Mouse (Mus musculus) liver, adult (tissue): ENCODE data around the gene Zbtb16.

ENCODE experiments used
- GATA4 ChIP-seq: IDR thresholded peaks from 2 replicates; pipeline ENCODE4 v1.6.1; 2014; ENCODE audit warnings: mild to moderate bottlenecking, low read length; ENCODE audit not compliant: insufficient replicate concordance

Gene Zbtb16

GRCm38 (mm10) chr9:48653399-48654070, 182.5 kb downstream of the Zbtb16 start:
- no peak for TF ChIP-seq GATA4

DNA sequence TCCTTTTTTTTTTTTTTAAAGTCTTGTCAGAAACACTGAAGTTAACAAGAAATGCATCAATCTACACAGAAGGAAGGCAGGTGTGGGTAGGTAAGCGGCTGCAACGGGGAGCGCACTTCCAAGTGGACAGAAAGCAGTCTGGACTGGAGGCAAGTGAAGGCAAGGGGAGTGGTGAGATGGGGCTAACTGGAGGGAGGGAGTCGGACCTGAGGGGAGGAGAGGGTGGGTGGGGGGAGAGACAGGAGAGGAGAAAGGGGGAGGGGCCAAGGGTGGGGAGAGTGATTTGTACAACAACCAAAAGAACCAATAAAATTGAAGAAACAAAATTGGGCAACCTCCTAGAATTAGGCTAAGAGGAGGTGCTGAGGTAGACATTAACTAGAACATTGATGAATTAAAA, 184.0 kb downstream of the Zbtb16 start:
- TF ChIP-seq GATA4: no peak

DNA sequence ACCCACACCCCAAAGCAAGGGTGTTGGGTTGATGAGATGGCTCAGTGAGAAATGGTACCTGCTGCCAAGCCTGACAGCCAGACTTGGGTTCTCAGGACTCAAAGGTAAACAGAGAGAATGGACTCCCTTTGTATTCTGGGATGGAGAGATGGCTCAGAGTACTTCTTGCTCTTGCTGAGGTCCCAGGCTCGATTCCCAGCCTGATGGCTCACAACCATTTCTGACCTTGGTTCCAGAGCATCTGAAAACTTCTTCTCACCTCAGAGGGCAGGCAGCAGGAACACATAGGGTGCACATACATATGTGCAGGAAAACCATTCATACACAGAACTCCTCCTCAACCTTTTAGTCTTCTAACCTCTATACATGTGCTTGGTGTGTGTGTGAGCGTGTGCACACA, 185.2 kb downstream of the Zbtb16 start:
- no peak for TF ChIP-seq GATA4

- TF ChIP-seq GATA4: no peak
Observed at GRCm38 (mm10) chr9:48649851-48650685, 186.0 kb downstream of the Zbtb16 start.

GRCm38 (mm10) chr9:48649098-48649766, 186.8 kb downstream of the Zbtb16 start:
- TF ChIP-seq GATA4: no peak

DNA sequence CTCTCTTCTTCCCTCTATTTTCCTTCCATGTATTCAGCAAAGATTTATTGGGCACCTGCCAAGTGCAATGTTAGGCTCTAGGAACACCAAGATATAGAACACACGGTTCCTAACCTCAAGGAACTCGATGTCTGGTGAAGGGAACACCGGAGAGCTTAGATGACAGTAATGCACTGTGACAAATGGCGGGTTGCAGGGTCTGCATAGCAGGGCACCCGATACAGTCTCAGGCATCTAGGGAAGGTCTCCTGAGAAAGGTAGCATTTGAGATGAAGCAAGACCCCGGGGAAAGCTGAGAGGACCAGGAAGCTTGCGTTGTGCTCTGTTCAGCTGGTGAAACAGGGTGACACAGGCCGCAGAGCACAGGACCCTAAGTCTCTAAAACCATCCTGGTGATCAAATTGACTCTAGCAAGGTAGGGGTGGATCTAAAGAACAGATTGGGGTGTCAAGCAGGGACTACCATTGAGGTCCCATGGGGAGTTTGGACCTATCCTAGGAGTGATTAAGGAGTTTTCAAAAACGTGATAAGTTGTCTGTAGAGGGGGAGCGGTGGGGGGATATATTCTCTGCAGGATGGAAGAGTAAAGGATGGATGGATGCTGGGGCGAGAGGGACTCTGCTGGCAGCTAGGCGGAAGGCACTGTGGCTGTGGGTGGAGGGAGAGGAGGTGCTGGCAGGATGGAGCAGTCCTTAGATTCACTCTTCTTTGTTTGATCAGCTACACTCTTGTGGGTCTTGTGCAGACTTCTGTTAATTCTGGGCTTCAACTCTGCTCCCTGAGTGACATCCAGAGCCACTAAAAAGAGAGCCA, 187.5 kb downstream of the Zbtb16 start:
- no peak for TF ChIP-seq GATA4

DNA sequence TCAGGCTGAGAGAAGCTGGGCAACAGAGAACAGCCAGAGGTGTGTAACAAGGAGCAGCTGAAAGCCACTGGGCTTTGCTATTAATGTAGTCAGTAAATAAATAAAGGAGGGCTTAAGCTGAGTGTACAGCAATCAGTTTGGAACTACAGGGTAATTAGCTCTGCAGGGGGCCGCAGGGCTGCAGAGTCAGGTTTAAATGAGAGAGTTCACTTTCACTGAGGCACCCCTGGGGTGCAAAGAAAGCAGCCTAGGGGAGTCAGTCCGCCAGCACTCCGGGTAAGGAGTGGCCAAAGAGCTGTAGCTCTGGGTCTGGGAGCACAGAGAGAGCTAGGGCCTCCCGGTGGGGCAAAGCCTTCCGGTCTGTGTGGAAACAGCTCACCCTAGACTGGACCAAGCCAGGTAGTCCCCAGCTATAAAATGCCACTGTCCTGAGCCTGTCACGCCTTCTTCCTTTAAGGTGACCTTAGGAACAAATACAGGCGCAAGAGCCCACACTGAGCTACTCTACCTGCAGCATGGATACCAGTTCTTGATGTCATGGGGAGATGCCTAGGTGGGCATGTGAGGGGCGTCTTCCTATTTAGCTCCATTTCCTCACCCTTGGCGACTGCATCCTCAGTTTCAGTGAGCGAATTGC, 188.3 kb downstream of the Zbtb16 start:
- no peak for TF ChIP-seq GATA4

DNA sequence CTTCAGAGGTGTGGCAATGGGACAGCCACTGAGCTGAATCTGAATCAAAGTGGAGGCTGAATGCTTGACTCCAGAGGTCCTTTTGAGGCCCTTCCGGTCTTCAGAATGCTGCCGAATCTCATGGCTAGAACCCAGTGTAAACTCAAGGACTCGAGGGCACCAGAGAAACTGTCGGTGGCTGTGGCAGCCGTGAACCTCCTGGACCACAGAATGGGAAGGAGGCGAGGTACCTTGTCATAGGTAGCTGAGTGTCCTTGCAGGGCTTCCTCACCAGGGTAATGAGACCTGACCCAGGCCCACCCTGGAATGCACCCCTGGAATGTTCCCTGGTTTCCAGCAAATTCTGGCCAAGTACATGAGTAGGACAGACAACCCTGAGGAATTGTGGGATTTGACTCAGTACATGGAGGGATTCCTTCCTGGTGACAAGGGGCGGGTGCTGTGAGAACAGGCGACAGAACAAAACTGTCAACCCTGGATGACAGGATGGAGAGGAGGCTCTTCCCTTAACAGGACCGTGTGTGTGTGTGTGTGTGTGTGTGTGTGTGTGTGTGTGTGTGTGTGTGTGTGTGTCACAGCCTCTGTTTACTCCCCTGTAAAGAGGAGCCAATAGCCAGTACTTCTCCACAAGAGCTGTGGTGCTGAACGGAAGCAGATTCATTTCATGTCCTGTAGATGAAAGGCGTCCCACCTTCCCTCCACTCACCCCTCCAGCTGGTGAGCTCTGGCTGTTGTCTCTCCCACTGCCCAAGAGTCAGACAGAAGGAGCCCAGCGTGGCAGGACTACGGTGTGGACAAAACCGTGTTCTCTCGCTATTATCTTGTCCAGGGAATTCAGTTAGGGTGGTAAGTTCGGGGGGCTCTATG, 189.0 kb downstream of the Zbtb16 start:
- TF ChIP-seq GATA4: no peak

DNA sequence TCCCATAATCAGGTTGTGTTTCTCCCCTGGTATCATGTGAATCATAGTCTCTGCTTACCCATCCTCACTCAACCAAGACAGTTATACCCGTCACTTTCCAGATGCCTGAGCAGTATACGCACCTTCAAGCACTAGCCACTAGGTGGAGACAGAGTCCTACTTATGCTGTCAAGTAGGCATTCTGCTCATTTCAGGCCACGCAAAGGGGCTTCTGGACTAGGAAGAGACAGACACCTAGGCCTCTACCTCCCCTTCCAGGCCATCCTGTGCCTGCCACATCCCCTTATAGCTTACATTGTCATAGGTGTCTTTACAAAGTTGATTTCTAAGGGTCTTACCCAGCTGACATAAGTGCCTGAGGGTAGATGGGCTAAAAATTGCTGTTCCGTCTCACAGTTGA, 189.8 kb downstream of the Zbtb16 start:
- no peak for TF ChIP-seq GATA4

DNA sequence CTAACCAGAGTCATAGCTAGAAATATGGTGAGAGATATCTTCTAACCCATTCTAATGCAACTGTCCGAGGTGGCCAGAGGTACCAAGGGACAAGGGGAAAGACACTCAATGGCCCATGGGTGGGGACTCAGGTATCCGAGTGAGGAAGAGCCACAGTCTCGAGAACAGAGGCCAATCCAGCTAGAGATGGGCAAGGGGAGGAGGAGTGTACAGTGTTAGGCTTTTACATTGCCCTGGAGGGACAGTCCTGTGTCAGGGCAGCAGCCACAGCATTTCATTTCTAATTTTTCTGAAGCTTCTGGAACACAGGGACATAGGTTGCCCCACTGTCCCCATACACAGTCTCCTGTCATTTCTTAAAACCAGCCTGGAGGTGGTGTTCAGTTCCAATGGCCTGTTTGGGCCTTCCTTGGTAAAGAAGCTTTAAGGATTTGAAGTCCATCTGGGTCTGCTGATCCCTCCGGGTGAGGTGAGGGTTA, 190.3 kb downstream of the Zbtb16 start:
- TF ChIP-seq GATA4: no peak

DNA sequence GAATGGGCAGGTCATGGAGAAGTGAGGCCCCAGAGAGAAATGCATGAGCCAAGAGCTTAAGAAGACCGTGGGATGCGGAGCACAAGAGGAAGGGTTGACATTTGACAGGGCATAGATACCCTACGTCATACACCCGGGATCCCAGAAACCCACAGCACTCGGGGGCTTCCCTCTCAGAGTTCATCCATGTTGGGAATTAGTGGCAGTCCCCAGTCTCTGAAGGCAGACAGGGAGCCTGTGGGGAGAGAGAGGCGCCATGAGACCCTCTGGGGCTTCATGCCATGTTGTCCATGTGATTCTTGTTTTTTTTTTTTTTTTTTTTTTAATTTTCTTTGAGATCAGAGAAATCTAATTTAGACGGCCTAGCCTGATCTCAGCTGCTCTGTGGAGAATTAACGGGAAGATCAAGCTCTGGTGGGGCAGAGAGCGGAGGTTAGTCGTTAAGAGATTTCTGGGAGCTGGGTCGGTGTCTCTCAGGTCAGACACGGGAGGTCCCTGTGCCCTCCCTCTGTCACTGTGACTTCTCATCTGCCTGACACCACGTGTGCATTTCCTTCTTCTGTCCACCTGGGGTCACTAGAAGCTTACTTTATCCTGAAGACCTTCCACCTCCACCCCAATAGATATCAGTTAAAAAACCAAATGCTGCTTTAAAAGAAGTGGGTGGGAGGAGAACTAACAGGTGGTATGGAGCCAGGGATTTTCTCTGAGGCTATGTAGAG, 190.9 kb downstream of the Zbtb16 start:
- TF ChIP-seq GATA4: no peak

DNA sequence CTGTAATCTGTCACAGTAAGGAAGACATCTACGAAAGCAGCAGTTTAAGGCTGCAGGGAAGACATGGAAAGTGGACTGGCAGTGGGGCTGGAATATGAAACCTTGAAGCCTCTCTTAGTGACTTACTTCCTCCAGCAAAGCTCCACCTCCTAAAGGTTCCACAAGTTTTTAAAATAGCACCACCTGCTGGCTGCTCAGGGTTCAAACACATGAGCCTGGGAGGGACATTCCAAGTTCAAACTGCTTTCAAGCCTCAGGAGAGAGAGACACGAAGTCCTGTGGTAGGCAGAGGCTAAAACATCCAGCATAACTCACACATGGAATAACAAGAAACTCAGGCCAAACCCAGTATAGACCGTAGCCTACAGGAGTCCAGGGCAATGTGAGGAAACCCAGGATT, 191.6 kb downstream of the Zbtb16 start:
- no peak for TF ChIP-seq GATA4

GRCm38 (mm10) chr9:48641636-48642035, 194.4 kb downstream of the Zbtb16 start:
- TF ChIP-seq GATA4: no peak
